Mouse (Mus musculus): ENCODE data around the gene Vasp. TPM values are rescaled to one million over a fixed set of nuclear protein-coding genes. Genes with fewer than 3 reads are reported as not detected.

Gene Vasp
- total RNA-seq, 4 experiments from 2014 or later, result 17.4 to 26.8 (median 19.5) TPM

DNA sequence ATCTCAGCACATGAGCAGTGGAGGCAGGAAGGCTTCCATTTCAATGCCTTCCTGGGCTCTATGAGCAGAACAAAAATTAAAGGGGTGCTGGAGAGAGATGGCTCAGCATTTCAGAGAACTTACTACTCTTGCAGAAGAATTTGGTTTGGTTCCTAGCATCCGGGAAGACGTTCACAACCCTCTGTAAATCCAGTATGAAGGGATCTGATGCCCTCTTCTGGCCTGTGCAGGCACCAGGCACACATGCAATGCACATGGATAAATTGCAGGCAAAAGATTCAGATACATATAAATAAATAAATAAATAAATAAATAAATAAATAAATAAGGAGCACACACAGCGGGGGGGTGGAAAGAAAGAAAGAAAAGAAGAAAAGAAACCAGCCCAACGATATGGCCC, 4.6 kb upstream of the Vasp start:
- DNase-seq (ENCODE audit: low spot score in 2 of 2), result no peak

DNA sequence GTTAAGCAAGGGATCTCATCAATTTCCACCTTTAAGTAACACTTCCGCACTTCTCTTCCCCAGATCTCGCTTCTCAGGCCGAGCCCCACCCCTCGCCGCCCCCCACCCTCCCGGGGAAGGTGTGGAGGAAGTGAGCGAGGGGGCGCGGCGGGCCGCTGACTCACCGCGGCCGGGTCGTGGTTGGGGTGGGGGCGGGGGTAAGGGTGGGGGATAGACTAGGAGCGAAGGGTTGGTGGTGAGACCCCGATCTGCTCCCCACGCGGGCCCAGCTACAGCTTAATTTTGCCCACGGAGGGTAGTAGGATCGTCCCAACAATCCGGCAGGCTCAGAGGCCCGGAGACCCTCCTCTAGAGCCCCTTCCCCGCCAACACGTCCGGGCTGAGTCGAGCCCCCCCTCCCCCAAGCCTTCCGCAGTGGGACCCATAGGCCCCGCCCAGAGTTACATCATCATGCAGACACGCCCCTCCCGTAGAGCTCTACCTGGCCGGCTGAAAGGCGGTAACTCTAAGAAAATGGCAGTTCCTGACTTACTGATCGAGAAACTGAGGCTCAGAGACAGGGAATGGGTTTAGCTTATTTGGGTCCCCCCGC, 652 bp upstream of the Vasp start:
- no peak for DNase-seq (ENCODE audit: low spot score in 2 of 2)

DNA sequence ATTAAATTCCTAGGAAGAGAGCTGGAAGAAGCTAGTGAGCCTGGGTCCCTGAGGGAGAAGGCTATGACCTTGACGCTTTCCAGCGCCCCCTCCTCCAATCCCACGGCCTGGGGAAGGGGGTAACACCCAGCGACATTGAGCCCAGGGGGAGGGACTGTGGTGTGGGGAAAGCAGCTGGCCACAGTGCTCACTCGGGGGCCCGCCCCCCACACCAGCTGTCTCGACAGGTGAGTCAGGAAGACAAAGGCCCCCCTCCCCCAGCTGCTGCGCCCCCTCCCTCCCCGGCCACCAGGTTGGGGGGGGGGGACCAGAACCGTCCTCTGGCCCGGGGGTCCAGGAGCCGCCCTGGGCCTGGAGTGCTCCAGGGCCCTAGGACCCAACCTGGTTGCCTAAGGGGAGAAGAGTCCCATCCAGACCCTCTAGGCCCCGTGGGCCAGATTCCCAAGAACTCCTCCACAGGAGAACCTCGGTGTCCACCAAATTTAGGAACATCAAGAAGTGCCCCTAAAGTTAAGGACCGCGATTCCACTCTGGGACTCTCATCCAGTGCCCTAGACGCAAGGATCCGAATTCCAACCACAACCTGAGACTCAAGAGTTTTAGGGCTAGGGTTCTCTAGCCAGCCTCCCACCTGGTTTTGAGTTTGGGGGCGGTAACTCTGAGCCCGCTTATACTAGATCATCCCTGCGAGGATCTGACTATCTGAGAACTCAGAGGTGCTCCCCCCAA, 944 bp downstream of the Vasp start:
- DNase-seq (ENCODE audit: low spot score in 2 of 2), result no peak

DNA sequence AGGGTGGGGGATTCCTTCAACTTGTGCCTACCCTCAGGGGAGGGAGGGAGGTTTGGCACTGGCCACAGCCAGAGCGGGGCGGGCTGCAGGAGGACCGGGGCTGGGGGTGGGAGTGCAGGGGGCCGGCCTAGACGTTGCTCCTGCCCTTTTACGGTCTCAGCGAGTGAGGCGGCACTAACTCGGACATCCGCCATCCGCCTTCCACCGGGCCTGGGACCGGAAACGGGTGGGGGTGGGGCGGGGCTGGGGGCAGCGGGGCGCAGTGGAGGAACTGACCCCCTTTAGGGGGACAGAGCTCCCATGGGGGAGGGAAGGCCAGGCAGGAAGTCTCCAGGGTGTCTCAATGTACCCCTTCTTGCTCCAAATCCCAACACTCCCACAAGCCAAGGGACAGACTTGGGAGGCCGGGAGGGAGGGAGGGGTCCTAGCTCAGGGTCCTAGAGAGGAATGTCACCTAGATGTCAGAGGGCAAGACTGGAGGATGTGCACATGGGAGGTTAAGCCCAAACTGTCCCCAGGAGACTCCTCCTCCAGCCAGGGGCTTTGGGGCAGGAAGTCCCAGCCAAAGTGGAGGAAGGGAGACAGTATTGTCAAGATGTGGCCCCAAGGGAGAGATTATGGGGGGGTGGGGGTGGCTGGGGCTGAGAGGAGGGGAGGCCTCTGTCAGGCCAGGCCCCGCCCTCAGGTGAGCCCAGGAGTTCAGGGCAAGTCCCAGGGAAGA, 1.7 kb downstream of the Vasp start:
- no peak for DNase-seq (ENCODE audit: low spot score in 2 of 2)

DNA sequence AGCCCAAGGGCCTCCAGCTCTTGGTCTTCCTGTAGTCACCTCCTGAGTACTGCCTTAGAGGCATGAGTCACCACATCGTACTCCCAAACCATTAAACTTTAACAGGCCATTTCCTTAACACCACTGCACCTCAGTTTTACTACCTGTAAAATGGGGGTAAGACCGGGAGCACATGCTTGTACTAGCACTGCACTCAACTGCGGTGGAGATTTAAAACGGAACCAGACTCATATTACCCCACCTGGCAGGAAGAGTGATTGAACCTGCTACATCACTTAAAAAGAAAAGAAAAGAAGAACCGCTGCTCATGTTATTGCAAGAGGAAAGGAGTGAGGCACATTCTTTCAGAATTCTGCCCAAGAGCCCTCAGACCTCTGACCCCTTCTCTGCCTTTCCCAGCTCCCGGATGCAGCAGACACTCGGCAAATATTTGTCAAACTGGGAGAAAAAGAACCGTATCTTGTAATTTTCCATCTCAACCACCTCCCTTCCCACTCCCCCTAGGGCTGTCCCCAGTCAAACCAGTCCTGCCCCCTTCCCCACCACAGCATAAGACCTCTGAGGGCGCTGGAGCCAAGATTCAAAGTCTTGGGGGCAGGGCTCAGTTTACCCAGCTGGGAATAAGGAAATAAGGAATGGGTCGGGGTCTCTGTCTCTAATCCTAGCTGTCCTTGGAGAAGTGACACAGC, 2.5 kb downstream of the Vasp start:
- no peak for DNase-seq (ENCODE audit: low spot score in 2 of 2)

DNA sequence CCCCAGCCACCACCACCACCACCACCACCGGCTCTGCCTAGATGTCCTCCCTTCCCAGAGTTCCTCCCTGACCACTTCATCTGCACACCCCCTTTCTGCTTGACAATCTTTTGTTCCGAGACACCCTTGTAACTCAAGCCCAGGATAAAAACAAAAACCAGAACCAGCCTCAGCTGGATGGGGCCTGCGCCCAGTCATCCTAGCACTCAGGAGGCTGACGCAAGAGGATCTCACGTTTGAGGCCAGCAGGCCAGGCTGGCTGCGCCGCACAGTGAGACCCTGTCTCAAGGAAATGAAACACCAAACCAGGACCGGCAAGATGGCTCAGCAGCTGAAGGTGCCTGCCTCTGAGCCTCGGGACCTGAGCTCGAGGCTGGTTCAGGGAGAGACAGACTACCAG, 4.6 kb downstream of the Vasp start:
- DNase-seq (ENCODE audit: low spot score in 2 of 2), result no peak

DNA sequence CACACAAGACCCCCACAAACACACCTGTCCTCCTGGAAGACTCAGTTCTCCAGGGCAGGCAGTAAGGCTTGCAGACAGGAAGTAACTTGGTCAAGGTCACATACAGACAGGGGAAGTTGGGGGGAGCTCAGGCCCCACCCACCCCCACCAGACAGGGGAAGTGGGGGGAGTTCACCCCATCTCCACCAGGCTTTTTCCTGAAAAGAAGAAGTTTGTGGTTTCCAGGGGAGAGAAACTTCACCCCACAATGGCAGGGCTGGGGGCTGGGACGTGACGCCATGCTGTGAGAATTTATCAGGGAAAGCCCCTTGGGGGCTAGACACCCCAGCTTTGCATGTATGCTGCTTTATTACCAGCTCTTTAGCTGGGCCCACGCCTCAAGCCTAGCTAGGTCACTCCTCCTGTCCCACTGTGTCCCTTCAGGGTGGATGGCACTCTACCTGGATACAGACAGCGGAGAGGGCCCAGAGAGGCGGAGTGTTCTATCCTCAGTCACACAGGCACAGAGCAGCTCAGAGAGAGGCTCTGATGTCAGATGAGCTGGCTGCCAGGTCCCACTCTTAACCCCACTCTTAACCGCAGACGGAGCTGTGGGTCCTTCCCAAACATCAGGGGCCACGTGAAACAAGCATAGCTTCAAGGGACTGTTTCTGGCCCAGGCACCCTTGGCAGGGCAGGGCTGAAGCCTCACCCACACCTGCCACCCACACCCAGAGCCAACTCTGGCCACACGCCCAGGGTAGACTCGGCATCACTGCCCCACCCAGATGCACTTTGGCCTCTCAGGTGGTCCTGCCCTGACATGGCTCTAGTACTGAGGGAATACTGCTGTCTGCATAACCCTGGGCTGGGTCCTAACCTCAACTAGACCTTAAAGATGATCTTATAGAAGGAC, 5.4 kb downstream of the Vasp start:
- no peak for DNase-seq (ENCODE audit: low spot score in 2 of 2)

DNA sequence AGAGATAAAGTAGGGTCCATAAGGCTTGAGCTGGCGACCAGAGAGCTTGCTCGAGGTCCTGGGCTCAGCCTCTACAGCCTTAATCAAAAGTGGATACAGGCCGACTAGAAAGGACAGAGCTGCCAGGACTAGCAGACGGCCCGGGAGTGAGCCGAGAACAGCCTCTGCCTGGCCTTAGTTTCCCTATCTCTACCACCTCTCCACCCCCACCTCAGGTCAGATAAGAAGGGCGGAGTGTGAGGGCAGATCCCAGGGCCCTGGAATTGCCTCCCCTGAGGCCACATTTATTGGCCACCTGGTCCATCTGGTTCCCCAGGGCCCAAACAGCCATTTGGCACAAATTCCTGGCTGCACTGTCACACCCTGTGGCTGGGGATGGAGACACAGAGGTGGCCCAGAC, 6.5 kb downstream of the Vasp start:
- no peak for DNase-seq (ENCODE audit: low spot score in 2 of 2)

DNA sequence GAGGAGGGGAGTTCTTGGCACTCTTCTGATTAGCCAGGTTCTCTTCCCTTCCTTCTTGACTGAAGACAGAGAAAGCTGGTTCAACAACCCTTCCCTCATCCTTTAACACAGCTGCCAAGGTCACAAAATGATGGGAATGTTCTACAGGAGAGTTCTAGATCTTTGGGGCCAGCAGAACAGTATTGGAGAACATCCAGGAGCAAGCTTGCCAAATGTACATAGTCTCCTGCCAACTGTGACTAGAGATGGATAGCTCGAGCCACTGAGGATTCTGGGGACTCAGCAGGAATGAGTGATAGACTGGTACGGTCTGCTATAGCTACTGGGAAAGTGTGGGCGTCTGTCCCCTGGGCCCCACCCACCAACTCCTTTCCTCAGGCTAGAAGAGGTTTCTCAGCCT, 13.3 kb downstream of the Vasp start:
- DNase-seq (ENCODE audit: low spot score in 2 of 2), result no peak

DNA sequence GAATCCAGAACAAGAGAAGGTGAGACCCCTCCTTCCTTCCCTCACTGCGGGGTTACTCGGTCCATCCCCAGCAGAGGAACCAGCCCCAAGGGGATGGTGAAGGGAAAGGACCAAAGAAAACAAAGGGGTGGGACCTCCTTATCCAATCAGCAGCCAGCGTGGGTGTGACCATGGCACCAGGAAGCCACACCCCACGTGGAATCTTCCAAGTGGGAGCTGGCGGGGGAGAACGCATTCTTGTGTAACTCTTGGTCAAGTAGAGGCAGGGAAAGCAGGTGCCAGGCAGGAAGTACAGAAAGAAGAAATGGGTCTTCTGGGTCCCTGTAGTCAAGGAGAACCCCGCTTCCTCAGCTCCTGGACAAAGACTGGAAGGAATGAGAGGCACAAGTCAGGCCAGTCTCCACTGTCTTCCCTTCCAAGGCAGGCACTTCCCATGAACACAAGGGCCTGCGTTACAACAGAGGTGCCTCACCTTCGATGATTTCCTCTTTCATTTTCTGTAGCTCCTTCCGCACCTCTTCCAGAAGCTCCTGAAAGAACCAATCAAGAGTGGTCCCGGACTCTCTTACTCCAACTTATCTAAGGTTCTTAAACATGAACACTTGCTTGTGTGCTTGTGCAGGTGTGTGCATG, 14.1 kb downstream of the Vasp start:
- DNase-seq (ENCODE audit: low spot score in 2 of 2), result peak; percentile 38 to 62

DNA sequence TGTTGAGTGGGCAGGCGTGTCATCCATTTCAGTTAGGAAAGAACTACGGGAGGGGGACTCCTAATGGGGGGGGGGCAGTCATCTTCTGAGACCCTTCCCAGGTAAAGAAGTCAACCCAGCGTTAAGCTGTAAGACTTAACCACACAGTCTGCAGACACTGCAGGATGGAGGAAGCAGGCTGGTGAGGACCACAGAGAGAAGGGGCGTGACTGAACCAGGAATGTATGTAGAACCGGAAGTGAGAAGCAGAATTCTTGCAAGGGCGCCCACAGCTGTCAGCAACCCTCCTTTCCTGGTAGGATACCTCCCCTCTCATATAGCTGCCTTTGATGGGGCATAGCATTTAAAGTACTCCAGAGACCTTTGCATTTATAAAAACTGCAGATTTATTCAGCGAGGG, 15.1 kb downstream of the Vasp start:
- no peak for DNase-seq (ENCODE audit: low spot score in 2 of 2)

DNA sequence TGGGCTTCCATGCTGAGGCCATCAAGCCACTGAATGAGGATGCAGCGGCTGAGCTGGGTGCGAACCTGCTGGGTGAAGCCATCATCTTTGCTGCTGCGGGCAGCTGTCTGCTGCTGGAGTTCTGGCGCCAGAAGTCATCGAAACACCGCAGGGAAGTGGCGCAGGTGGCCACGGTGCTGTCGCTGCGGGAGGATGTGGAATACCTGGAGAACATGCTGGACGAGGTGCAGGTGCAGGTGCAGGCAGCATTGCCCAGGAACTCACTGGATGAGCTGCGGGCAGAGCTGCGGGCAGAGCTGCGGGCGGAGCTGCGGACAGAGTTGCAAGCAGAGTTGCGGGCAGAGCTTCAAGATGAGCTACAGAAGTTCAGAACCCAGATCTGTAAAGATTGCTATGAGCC, 16.2 kb downstream of the Vasp start:
- DNase-seq (ENCODE audit: low spot score in 2 of 2), result no peak

DNA sequence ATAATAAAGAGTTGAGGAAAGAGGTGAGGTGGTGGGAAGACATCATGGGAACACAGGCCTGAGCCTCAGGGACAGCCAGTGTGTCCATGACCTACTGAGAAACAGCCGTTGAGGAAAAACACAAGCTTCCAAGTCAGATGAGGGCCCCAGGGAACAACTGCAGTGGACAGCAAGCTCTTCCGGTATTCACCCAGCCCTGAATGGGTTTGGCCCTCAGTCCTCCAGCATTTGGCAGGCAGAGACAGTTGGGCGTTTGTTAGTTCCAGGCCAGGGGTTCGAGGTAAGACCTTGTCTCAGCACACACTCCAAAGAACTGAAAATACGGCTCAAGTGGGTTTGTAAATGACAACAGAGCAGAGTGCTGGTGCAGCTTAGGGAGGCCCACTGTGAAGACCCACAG, 18.2 kb downstream of the Vasp start:
- no peak for DNase-seq (ENCODE audit: low spot score in 2 of 2)

DNA sequence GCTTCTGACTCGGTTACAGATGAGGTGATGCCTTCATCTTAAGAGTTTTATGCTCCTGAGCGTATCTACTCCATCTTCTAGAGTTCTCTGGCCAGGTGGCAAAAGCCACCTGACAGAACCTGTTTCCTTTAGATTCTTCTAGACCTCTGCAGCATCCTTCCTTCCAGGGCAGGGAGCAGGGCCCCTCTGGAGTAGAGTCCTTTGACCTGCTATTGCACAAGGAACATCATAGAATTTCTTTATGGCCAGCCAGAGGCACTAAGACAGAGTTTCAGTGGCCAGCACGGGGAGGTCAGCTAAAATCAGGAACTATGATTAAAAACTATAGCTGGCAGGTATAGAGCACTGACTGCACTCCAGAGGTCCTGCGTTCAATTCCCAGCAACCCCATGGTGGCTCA, 19.5 kb downstream of the Vasp start:
- DNase-seq (ENCODE audit: low spot score in 2 of 2), result no peak

DNA sequence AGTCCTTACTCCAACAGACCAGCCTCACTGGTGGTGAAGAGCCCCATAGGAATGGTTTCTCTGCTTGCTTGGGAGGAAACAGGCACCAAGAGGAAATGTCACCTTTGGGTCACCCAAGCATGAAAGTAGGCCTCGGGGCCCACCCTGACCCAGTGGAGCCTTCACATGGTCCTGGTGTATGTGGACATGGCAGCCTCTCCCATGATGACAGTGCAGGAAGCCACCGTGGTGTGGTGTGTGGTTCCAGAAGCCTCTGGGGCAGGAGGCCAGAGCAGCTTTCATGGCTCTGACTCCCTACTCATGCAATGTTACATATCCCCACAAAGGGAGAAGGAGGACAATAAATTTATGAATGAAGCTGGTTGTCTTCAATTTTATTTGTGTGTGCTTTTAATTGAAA, 24.1 kb downstream of the Vasp start:
- DNase-seq (ENCODE audit: low spot score in 2 of 2), result no peak

DNA sequence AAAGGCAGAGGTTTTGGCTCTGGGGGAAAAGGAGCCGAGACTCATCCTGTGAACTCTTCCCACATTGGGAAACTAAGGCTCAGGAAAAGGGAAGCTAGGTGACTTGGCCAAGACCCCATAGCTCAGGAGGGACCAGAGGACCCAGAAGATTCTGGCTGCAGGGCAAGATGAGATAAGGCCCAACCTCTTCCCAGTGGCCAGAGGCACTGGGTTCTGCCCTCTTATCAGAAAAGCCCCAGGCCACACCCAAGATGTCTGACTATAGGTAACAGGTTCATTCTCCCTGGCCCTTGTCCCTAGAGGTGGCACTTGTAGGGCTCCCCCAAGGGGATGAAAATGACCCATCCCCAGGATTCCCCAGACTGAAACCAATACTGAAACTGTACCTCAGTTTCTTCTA, 24.8 kb downstream of the Vasp start:
- no peak for DNase-seq (ENCODE audit: low spot score in 2 of 2)

DNA sequence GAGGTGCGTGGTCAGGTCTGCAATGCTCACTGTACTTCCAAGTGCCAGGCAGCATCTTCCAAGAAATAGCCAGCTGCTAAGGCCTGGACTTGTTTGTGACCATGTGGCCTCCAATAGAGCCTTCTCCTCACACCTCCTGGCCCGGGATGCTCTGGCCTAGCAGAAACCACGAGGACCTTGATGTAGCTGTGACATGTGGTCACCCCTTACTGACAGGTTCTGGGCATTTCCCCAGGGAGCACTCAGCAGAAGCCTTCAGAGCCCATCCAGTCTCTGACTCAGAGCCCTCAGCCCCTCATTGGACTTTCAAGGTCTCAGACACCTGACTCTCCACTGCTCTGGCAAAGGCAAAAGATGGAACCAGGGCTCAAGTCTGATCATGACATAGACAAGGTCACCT, 26.5 kb downstream of the Vasp start:
- no peak for DNase-seq (ENCODE audit: low spot score in 2 of 2)

DNA sequence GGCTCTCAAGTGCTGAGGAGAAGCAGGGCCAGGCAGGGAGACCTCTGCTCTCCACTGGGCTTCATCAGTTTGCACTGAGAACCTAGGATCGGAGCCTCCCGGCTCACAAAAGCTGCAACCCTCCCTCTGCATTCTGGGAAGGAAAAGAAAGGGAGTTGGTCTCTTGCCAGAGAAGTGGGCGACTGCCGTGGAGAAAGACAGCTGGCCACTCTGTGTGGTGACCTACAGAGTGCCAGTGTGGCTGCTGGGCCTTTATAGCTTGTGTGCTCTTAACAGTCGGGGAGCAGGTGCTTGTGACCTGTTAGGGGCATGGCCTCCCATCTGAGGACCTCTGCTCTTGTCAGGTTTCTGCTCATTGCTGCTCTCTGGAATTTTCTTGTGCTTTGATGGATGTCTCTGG, 27.8 kb downstream of the Vasp start:
- DNase-seq (ENCODE audit: low spot score in 2 of 2), result no peak

DNA sequence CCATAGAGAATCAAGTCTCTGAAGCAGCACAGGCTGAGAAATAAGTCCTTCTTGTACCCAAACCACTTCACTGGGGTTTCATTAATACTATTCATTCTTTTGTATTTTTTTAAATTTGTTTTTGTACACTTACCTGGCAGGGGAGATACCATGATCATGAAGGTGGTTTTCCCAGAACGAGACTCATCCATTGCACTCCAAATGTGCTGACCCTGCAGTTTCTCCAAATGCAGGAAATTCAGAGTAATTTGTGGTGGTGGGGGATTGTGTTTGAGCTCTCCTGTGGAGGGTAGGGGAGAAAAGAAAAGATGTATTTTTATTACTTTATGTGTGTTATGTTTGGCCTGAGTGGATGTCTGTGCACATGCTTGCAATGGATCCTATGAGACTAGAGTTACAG, 29.6 kb downstream of the Vasp start:
- DNase-seq (ENCODE audit: low spot score in 2 of 2), result no peak

DNA sequence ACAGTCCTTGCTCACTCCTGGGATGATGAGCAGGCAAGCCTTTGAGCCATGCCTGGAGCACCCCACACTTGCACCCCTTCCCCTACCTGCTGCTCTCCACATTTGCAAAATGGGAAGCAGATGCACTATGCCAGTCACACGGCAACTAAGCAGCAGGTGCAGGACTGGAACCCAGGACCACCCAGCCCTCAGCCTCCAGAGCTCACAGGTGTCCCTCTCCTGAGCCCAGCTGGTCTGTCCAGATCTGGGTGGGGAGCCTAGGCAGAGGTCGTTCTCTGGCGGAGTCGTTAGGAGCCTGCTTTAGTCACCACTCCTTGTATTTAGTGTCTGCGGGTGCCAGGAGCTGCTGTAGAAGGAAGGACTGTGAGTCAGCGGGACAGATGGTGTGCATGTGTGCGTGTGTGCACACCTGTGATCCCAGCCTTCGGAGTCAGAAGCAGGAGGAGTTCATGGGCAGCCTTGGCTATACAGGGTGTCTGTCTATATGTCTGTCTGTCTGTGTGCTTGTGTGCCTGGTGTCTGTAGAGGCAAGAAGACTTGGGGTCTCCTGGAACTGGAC, 30.6 kb downstream of the Vasp start:
- peak in 1 of 2 experiments; percentile 45 for DNase-seq (ENCODE audit: low spot score in 2 of 2)

Measured in layer of hippocampus, adult 8-10 months (tissue).